Mouse (Mus musculus): Measurements from ENCODE around the gene Pak2. TPM values are rescaled to one million over a fixed set of nuclear protein-coding genes. Genes with fewer than 3 reads are reported as not detected.

Gene Pak2
- polyA plus RNA-seq, 1 experiment from 2014 or later: 32.9 TPM

- H3K9ac ChIP-seq (ENCODE audit: low read depth, low read length): peak within 1 kb of the TSS; percentile 91
- H3K36me3 ChIP-seq (ENCODE audit: control insufficient read depth, insufficient read depth, low read length): no peaks in the 10 kb centered on the region
- peak within 1 kb of the TSS; percentile 92 for H3K4me2 ChIP-seq
- H3K4me3 ChIP-seq (ENCODE audit: low read depth, low read length): peak within 1 kb of the TSS; percentile 96
- DNase-seq (ENCODE audit: low spot score) (peak; percentile 88), ATAC-seq (replicated peaks; ENCODE audit: low FRiP score) (peak; percentile 95)
- under 1% methylated on average over 66 of the region's 66 CpGs for WGBS
- no peaks in the 10 kb centered on the region for H3K9me3 ChIP-seq (ENCODE audit: control insufficient read depth, low read length)
- H3K27ac ChIP-seq (ENCODE audit: low read depth, low read length): peak within 1 kb of the TSS; percentile 62
- no peaks in the 10 kb centered on the region for H3K27me3 ChIP-seq (replicated peaks; ENCODE audit: control insufficient read depth, insufficient read depth, low read length)
- H3K4me1 ChIP-seq (replicated peaks; ENCODE audit: control insufficient read depth, insufficient read depth, low read length): peaks cover 7% of the 10 kb centered on the region
These were observed 76.3 kb downstream of the Pak2 start, which contains the start of gene Senp5 for GRCm38 (mm10) chr16:32002509-32003477. TSS of gene Senp5 (minus strand) at chr16:32003287.

- no peaks in the 10 kb centered on the region for H3K4me1 ChIP-seq (replicated peaks; ENCODE audit: control insufficient read depth, insufficient read depth, low read length)
- DNase-seq (ENCODE audit: low spot score) (no peak), ATAC-seq (replicated peaks; ENCODE audit: low FRiP score) (no peak)
These were observed 82.8 kb downstream of the Pak2 start for GRCm38 (mm10) chr16:31996371-31996770.

GRCm38 (mm10) chr16:31993946-31994345 lies 85.2 kb downstream of the Pak2 start:
- ATAC-seq (replicated peaks; ENCODE audit: low FRiP score) (no peak), DNase-seq (ENCODE audit: low spot score) (no peak)
- Histone ChIP-seq H3K4me1 (replicated peaks; ENCODE audit: control insufficient read depth, insufficient read depth, low read length) (no peaks in the 10 kb centered on the region), H3K9ac (ENCODE audit: low read depth, low read length) (no peak overlapping the region), H3K9me3 (ENCODE audit: control insufficient read depth, low read length) (no peaks in the 10 kb centered on the region), H3K36me3 (ENCODE audit: control insufficient read depth, insufficient read depth, low read length) (peaks cover 21% of the 10 kb centered on the region), H3K27ac (ENCODE audit: low read depth, low read length) (no peak overlapping the region), H3K4me2 (no peak overlapping the region), H3K27me3 (replicated peaks; ENCODE audit: control insufficient read depth, insufficient read depth, low read length) (no peaks in the 10 kb centered on the region), H3K4me3 (ENCODE audit: low read depth, low read length) (no peak overlapping the region)

More at GRCm38 (mm10) chr16:31996371-31996770, 82.8 kb downstream of the Pak2 start:
- Histone ChIP-seq H3K9me3 (ENCODE audit: control insufficient read depth, low read length) (no peaks in the 10 kb centered on the region), H3K36me3 (ENCODE audit: control insufficient read depth, insufficient read depth, low read length) (peaks cover 12% of the 10 kb centered on the region), H3K27me3 (replicated peaks; ENCODE audit: control insufficient read depth, insufficient read depth, low read length) (no peaks in the 10 kb centered on the region), H3K27ac (ENCODE audit: low read depth, low read length) (no peak overlapping the region), H3K9ac (ENCODE audit: low read depth, low read length) (no peak overlapping the region), H3K4me2 (no peak overlapping the region), H3K4me3 (ENCODE audit: low read depth, low read length) (no peak overlapping the region)
- 88% methylated on average over 5 of the region's 5 CpGs for WGBS

GRCm38 (mm10) chr16:31993195-31993594 lies 85.9 kb downstream of the Pak2 start:
- Histone ChIP-seq H3K9me3 (ENCODE audit: control insufficient read depth, low read length) (no peaks in the 10 kb centered on the region), H3K4me3 (ENCODE audit: low read depth, low read length) (no peak overlapping the region), H3K36me3 (ENCODE audit: control insufficient read depth, insufficient read depth, low read length) (peaks cover 25% of the 10 kb centered on the region), H3K27ac (ENCODE audit: low read depth, low read length) (no peak overlapping the region), H3K4me2 (no peak overlapping the region), H3K27me3 (replicated peaks; ENCODE audit: control insufficient read depth, insufficient read depth, low read length) (no peaks in the 10 kb centered on the region), H3K4me1 (replicated peaks; ENCODE audit: control insufficient read depth, insufficient read depth, low read length) (no peaks in the 10 kb centered on the region), H3K9ac (ENCODE audit: low read depth, low read length) (no peak overlapping the region)
- no peak for DNase-seq (ENCODE audit: low spot score)
- ATAC-seq (replicated peaks; ENCODE audit: low FRiP score): no peak
- 95% methylated on average over 4 of the region's 4 CpGs for WGBS

GRCm38 (mm10) chr16:31992039-31992438 lies 87.1 kb downstream of the Pak2 start:
- H3K4me1 ChIP-seq (replicated peaks; ENCODE audit: control insufficient read depth, insufficient read depth, low read length): no peaks in the 10 kb centered on the region
- H3K36me3 ChIP-seq (ENCODE audit: control insufficient read depth, insufficient read depth, low read length): peaks cover 25% of the 10 kb centered on the region
- H3K4me2 ChIP-seq: no peak overlapping the region
- 71% methylated on average over 1 of the region's 1 CpGs for WGBS
- no peaks in the 10 kb centered on the region for H3K9me3 ChIP-seq (ENCODE audit: control insufficient read depth, low read length)
- no peak overlapping the region for H3K4me3 ChIP-seq (ENCODE audit: low read depth, low read length)
- H3K9ac ChIP-seq (ENCODE audit: low read depth, low read length): no peak overlapping the region
- H3K27ac ChIP-seq (ENCODE audit: low read depth, low read length): no peak overlapping the region
- no peak for DNase-seq (ENCODE audit: low spot score)
- no peak for ATAC-seq (replicated peaks; ENCODE audit: low FRiP score)
- H3K27me3 ChIP-seq (replicated peaks; ENCODE audit: control insufficient read depth, insufficient read depth, low read length): no peaks in the 10 kb centered on the region

- H3K4me2 ChIP-seq: no peak overlapping the region
- H3K9ac ChIP-seq (ENCODE audit: low read depth, low read length): no peak overlapping the region
- H3K27ac ChIP-seq (ENCODE audit: low read depth, low read length): no peak overlapping the region
- WGBS: 80% methylated on average over 5 of the region's 5 CpGs
- DNase-seq (ENCODE audit: low spot score) (no peak), ATAC-seq (replicated peaks; ENCODE audit: low FRiP score) (no peak)
- H3K4me3 ChIP-seq (ENCODE audit: low read depth, low read length): no peak overlapping the region
- peaks cover 19% of the 10 kb centered on the region; the same call in 1 of the 2 replicates for H3K36me3 ChIP-seq (ENCODE audit: control insufficient read depth, insufficient read depth, low read length)
- no peaks in the 10 kb centered on the region for H3K4me1 ChIP-seq (replicated peaks; ENCODE audit: control insufficient read depth, insufficient read depth, low read length)
- no peaks in the 10 kb centered on the region for H3K27me3 ChIP-seq (replicated peaks; ENCODE audit: control insufficient read depth, insufficient read depth, low read length)
- H3K9me3 ChIP-seq (ENCODE audit: control insufficient read depth, low read length): no peaks in the 10 kb centered on the region
These were observed 98.2 kb downstream of the Pak2 start for GRCm38 (mm10) chr16:31980946-31981345.

- H3K36me3 ChIP-seq (ENCODE audit: control insufficient read depth, insufficient read depth, low read length): peaks cover 19% of the 10 kb centered on the region; the same call in 1 of the 2 replicates
- no peaks in the 10 kb centered on the region for H3K4me1 ChIP-seq (replicated peaks; ENCODE audit: control insufficient read depth, insufficient read depth, low read length)
- H3K9ac ChIP-seq (ENCODE audit: low read depth, low read length): no peak overlapping the region
- no peak overlapping the region for H3K27ac ChIP-seq (ENCODE audit: low read depth, low read length)
- ATAC-seq (replicated peaks; ENCODE audit: low FRiP score) (no peak), DNase-seq (ENCODE audit: low spot score) (no peak)
- WGBS: 95% methylated on average over 3 of the region's 3 CpGs
- no peak overlapping the region for H3K4me2 ChIP-seq
- no peak overlapping the region for H3K4me3 ChIP-seq (ENCODE audit: low read depth, low read length)
- H3K27me3 ChIP-seq (replicated peaks; ENCODE audit: control insufficient read depth, insufficient read depth, low read length): no peaks in the 10 kb centered on the region
- H3K9me3 ChIP-seq (ENCODE audit: control insufficient read depth, low read length): no peaks in the 10 kb centered on the region
These were observed 99.6 kb downstream of the Pak2 start for GRCm38 (mm10) chr16:31979501-31979900.

- Histone ChIP-seq H3K4me3 (ENCODE audit: low read depth, low read length) (no peak overlapping the region), H3K4me1 (replicated peaks; ENCODE audit: control insufficient read depth, insufficient read depth, low read length) (no peaks in the 10 kb centered on the region), H3K9ac (ENCODE audit: low read depth, low read length) (no peak overlapping the region), H3K27ac (ENCODE audit: low read depth, low read length) (no peak overlapping the region), H3K9me3 (ENCODE audit: control insufficient read depth, low read length) (no peaks in the 10 kb centered on the region), H3K4me2 (no peak overlapping the region), H3K27me3 (replicated peaks; ENCODE audit: control insufficient read depth, insufficient read depth, low read length) (no peaks in the 10 kb centered on the region), H3K36me3 (ENCODE audit: control insufficient read depth, insufficient read depth, low read length) (peaks cover 24% of the 10 kb centered on the region)
- WGBS: 89% methylated on average over 4 of the region's 4 CpGs
- ATAC-seq (replicated peaks; ENCODE audit: low FRiP score): no peak
- DNase-seq (ENCODE audit: low spot score): no peak
These were observed 103.9 kb downstream of the Pak2 start for GRCm38 (mm10) chr16:31975258-31975657.
